Comparison of ENCODE assay signal across 25 mouse cellular contexts in genomic region chr5:148224004-148224403, GRCm38 (mm10).
"Had no signal": no experiment of that assay in that cellular context is flagged by ENCODE, and none has a peak within 500 bp of the region (broad histone marks: within the 10 kb centered on the region; RNA-seq: fewer than 3 reads in every experiment).

No protein-coding gene starts in this region.

- H3K9me3 ChIP-seq: heart, embryonic 13.5 days; heart, embryonic 15.5 days; hindbrain, embryonic 15.5 days; kidney, embryonic 15.5 days; limb, embryonic 15.5 days; liver, embryonic 12.5 days had no signal

- H3K36me3 ChIP-seq: heart, embryonic 10.5 days; heart, embryonic 13.5 days; heart, embryonic 15.5 days; hindbrain, embryonic 13.5 days; hindbrain, embryonic 15.5 days; kidney, embryonic 15.5 days; limb, embryonic 13.5 days; limb, embryonic 15.5 days; liver, embryonic 12.5 days had no signal

- H3K4me3 ChIP-seq: heart, embryonic 10.5 days; heart, embryonic 13.5 days; heart, embryonic 15.5 days; hindbrain, embryonic 13.5 days; hindbrain, embryonic 15.5 days; kidney, embryonic 15.5 days; limb, embryonic 13.5 days; limb, embryonic 15.5 days; liver, embryonic 12.5 days had no signal

- H3K4me2 ChIP-seq: heart, embryonic 13.5 days; heart, embryonic 15.5 days; hindbrain, embryonic 13.5 days; hindbrain, embryonic 15.5 days; kidney, embryonic 15.5 days; limb, embryonic 13.5 days; limb, embryonic 15.5 days; liver, embryonic 12.5 days had no signal

- ATAC-seq: hindbrain, postnatal 0 days; intestine, embryonic 16.5 days; liver, embryonic 12.5 days had no signal

- H3K27ac ChIP-seq: heart, embryonic 10.5 days; heart, embryonic 13.5 days; heart, embryonic 15.5 days; hindbrain, embryonic 13.5 days; hindbrain, embryonic 15.5 days; hindbrain, postnatal 0 days; kidney, embryonic 15.5 days; kidney, postnatal 0 days; limb, embryonic 13.5 days; limb, embryonic 15.5 days; liver, embryonic 12.5 days had no signal

- DNase-seq: gastrocnemius, postnatal 14 days; gastrocnemius, postnatal 36 days; heart, adult 18-20 months; heart, postnatal 14 days; heart, postnatal 36 days; kidney, adult 11 months; kidney, adult 2 months; kidney, adult 9 months; kidney, postnatal 14 days; kidney, postnatal 36 days; layer of hippocampus, adult 9-11 months; layer of hippocampus, postnatal 36 days; left cerebral cortex, postnatal 4 days had no signal

- H3K4me1 ChIP-seq: heart, embryonic 10.5 days; heart, embryonic 13.5 days; heart, embryonic 15.5 days; hindbrain, embryonic 13.5 days; hindbrain, embryonic 15.5 days; kidney, embryonic 15.5 days; limb, embryonic 13.5 days; limb, embryonic 15.5 days; liver, embryonic 12.5 days had no signal

- H3K27me3 ChIP-seq: heart, embryonic 13.5 days; heart, embryonic 15.5 days; hindbrain, embryonic 13.5 days; hindbrain, embryonic 15.5 days; kidney, embryonic 15.5 days; limb, embryonic 13.5 days; limb, embryonic 15.5 days; liver, embryonic 12.5 days had no signal

- H3K9ac ChIP-seq: heart, embryonic 13.5 days; heart, embryonic 15.5 days; hindbrain, embryonic 13.5 days; hindbrain, embryonic 15.5 days; kidney, embryonic 15.5 days; limb, embryonic 13.5 days; limb, embryonic 15.5 days; liver, embryonic 12.5 days had no signal
